Mouse (Mus musculus): ENCODE measurements around the gene Epn3. TPM values are rescaled to one million over a fixed set of nuclear protein-coding genes. Genes with fewer than 3 reads are reported as not detected.

Epn3 gene
- polyA plus RNA-seq, 1 experiment from 2014 or later: 0.68 TPM

DNA sequence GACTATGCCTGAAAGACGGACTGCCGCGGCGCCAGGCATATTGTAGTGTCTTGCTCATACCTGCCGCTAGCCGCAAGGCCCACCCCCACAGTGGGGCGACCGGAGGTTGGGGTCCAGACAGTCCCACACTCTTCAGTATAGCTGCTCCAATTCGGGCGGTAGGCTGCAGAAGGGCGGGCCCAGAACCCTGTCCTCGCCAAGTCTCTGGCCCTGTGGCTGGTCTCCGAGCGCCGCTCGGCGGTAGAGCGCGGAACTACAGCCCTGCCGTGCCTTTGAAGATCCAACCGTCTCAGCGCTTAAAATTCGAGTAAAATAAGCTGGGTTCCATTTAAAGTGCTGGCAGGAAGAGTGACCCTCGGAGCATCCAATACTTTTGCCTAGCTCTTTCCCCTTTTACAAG is 13.8 kb downstream of the Epn3 start, which contains the start of gene Spata20:
Gene Spata20 (minus strand): TSS at position 179 of the 400 bp plus-strand sequence.
- peak; percentile 72 for ATAC-seq (ENCODE audit: low read depth)
- WGBS: 6% methylated on average over 24 of the region's 24 CpGs
- no peaks in the 10 kb centered on the region for H3K36me3 ChIP-seq (ENCODE audit: control insufficient read depth, insufficient read depth, low read length)
- no peaks in the 10 kb centered on the region for H3K4me1 ChIP-seq (ENCODE audit: control insufficient read depth, insufficient read depth, low read length)
- no peak within 1 kb of the TSS for H3K4me3 ChIP-seq (ENCODE audit: low read depth, low read length)
- 0 out of 2 replicates have a peak, but pooled peaks cover 2% of the 10 kb centered on the region for H3K27me3 ChIP-seq (ENCODE audit: control insufficient read depth, insufficient read depth, low read length)
- H3K27ac ChIP-seq (ENCODE audit: low read depth, low read length): no peak within 1 kb of the TSS
- H3K9ac ChIP-seq (replicated peaks; ENCODE audit: low read depth, low read length): 0 out of 2 replicates have a peak within 1 kb of the TSS, but pooled peaks have one; percentile 28
- H3K9me3 ChIP-seq (ENCODE audit: control insufficient read depth, low read length): no peaks in the 10 kb centered on the region
- peak within 1 kb of the TSS; percentile 30; the same call in 1 of the 2 replicates for H3K4me2 ChIP-seq (ENCODE audit: low read depth, low read length)

DNA sequence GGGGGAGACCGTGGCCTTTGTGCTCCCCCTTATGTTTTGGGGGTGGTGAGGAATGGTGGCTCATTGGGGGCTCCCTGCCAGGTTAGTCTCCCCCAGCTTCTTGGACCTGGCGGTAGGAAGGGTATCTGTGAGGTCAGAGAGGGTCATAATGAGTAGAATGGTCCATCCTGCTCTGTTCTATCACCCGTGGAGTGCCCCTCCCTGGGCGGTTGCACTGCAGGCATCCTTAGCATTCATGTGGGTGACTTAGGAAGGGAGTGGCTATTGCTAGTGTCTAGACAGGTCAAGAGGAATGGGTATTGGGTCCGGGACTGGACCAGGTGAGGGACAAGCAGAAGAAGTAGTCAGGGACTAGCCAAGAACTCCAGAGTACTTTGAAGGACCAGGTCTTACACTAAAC is 14.6 kb downstream of the Epn3 start:
- Histone ChIP-seq H3K9ac (replicated peaks; ENCODE audit: low read depth, low read length) (no peak overlapping the region), H3K27me3 (ENCODE audit: control insufficient read depth, insufficient read depth, low read length) (no peaks in the 10 kb centered on the region), H3K4me2 (ENCODE audit: low read depth, low read length) (no peak overlapping the region), H3K4me3 (ENCODE audit: low read depth, low read length) (no peak overlapping the region), H3K9me3 (ENCODE audit: control insufficient read depth, low read length) (no peaks in the 10 kb centered on the region), H3K36me3 (ENCODE audit: control insufficient read depth, insufficient read depth, low read length) (no peaks in the 10 kb centered on the region), H3K27ac (ENCODE audit: low read depth, low read length) (no peak overlapping the region), H3K4me1 (ENCODE audit: control insufficient read depth, insufficient read depth, low read length) (no peaks in the 10 kb centered on the region)
- no peak for ATAC-seq (ENCODE audit: low read depth)
- WGBS: 85% methylated on average over 5 of the region's 5 CpGs

DNA sequence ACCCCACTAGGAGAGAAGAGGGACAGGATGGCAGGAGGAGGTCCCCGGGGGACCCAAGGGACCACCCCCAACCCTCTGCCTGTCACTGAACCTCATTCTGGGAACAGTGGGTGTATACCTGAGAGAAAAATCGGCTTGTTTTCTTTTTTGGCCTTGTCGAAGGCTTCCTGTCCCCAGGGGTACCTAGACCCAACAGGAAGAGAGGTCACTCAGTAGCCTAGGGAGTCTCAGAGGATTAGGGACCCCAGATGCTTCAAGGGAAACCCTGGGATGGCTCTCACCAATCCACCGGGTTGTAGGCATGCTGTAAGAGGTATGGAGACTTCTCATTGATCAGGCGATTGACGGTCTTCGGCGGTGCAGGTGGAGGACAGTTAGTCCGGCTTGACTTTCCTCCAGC is 15.1 kb downstream of the Epn3 start:
- Histone ChIP-seq H3K4me2 (ENCODE audit: low read depth, low read length) (no peak overlapping the region), H3K4me1 (ENCODE audit: control insufficient read depth, insufficient read depth, low read length) (no peaks in the 10 kb centered on the region), H3K9ac (replicated peaks; ENCODE audit: low read depth, low read length) (no peak overlapping the region), H3K36me3 (ENCODE audit: control insufficient read depth, insufficient read depth, low read length) (no peaks in the 10 kb centered on the region), H3K4me3 (ENCODE audit: low read depth, low read length) (no peak overlapping the region), H3K9me3 (ENCODE audit: control insufficient read depth, low read length) (no peaks in the 10 kb centered on the region), H3K27ac (ENCODE audit: low read depth, low read length) (no peak overlapping the region), H3K27me3 (ENCODE audit: control insufficient read depth, insufficient read depth, low read length) (no peaks in the 10 kb centered on the region)
- 90% methylated on average over 9 of the region's 9 CpGs for WGBS
- ATAC-seq (ENCODE audit: low read depth): no peak

DNA sequence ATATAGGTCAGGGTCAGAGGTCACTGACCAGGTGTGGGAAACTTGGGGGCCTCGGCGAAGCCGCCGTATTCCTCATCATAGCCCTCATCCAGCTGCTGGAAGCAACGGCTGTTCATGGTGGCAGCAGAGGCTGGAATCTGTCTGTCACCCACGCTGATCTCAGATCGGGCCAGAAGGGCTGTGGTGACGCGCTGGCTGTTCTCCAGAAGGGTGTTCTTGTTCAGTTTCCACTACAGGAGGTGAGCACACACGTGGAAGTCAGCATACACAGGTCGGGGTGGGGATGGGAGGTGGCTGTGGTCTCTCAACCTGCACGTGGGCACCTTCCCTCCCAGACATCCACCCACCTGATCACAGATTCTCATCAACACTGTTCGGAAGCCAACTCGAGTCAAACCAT is 15.9 kb downstream of the Epn3 start:
- Histone ChIP-seq H3K9ac (replicated peaks; ENCODE audit: low read depth, low read length) (no peak overlapping the region), H3K4me1 (ENCODE audit: control insufficient read depth, insufficient read depth, low read length) (no peaks in the 10 kb centered on the region), H3K27me3 (ENCODE audit: control insufficient read depth, insufficient read depth, low read length) (no peaks in the 10 kb centered on the region), H3K4me2 (ENCODE audit: low read depth, low read length) (no peak overlapping the region), H3K36me3 (ENCODE audit: control insufficient read depth, insufficient read depth, low read length) (no peaks in the 10 kb centered on the region), H3K27ac (ENCODE audit: low read depth, low read length) (no peak overlapping the region), H3K9me3 (ENCODE audit: control insufficient read depth, low read length) (no peaks in the 10 kb centered on the region), H3K4me3 (ENCODE audit: low read depth, low read length) (no peak overlapping the region)
- WGBS: 84% methylated on average over 14 of the region's 14 CpGs
- no peak for ATAC-seq (ENCODE audit: low read depth)

DNA sequence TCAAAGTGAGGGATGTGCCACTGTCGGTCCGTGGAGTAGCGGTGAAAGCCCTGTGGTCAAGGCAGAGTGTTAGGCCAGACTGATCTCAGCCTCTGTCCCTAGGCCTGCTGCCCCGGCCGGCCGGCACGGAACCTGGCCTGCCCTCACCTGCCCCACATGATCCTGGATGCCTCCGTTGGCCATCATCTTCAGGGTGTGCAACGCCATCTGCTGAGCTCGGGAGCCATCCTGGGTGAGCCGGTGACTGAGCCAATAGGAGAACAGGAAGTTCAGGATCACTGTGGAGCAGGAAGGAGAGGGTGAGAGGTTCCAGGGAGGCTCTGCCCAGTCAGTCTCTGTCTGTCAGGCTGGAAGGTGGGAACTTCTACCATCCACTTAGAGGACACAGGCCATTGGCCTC is 16.3 kb downstream of the Epn3 start:
- Histone ChIP-seq H3K27me3 (ENCODE audit: control insufficient read depth, insufficient read depth, low read length) (no peaks in the 10 kb centered on the region), H3K36me3 (ENCODE audit: control insufficient read depth, insufficient read depth, low read length) (no peaks in the 10 kb centered on the region), H3K4me3 (ENCODE audit: low read depth, low read length) (no peak overlapping the region), H3K27ac (ENCODE audit: low read depth, low read length) (no peak overlapping the region), H3K9ac (replicated peaks; ENCODE audit: low read depth, low read length) (no peak overlapping the region), H3K4me2 (ENCODE audit: low read depth, low read length) (no peak overlapping the region), H3K9me3 (ENCODE audit: control insufficient read depth, low read length) (no peaks in the 10 kb centered on the region), H3K4me1 (ENCODE audit: control insufficient read depth, insufficient read depth, low read length) (no peaks in the 10 kb centered on the region)
- 84% methylated on average over 11 of the region's 11 CpGs for WGBS
- no peak for ATAC-seq (ENCODE audit: low read depth)

DNA sequence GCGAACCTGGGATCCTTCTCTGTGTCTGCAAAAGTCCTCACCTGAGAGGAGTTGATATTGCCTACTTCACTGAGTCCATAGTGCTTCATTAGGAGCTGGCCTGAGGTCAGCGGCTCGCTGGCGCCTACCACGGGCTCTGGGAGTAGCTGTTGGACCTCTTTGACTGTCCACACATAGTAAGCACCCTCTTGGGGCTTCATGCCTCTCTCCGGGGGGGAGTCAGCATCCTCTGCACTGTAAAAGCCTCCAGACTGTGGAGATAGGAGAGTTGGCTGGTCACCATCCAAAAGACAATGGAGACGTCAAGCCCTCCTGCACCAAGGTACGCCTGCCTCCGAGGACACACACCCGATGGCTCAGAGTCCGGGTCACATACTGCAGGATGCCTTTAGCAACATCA is 17.0 kb downstream of the Epn3 start:
- H3K27ac ChIP-seq (ENCODE audit: low read depth, low read length): no peak overlapping the region
- no peak overlapping the region for H3K9ac ChIP-seq (replicated peaks; ENCODE audit: low read depth, low read length)
- ATAC-seq (ENCODE audit: low read depth): no peak
- no peaks in the 10 kb centered on the region for H3K4me1 ChIP-seq (ENCODE audit: control insufficient read depth, insufficient read depth, low read length)
- 91% methylated on average over 11 of the region's 11 CpGs for WGBS
- H3K27me3 ChIP-seq (ENCODE audit: control insufficient read depth, insufficient read depth, low read length): no peaks in the 10 kb centered on the region
- H3K36me3 ChIP-seq (ENCODE audit: control insufficient read depth, insufficient read depth, low read length): no peaks in the 10 kb centered on the region
- no peak overlapping the region for H3K4me3 ChIP-seq (ENCODE audit: low read depth, low read length)
- H3K4me2 ChIP-seq (ENCODE audit: low read depth, low read length): no peak overlapping the region
- no peaks in the 10 kb centered on the region for H3K9me3 ChIP-seq (ENCODE audit: control insufficient read depth, low read length)

DNA sequence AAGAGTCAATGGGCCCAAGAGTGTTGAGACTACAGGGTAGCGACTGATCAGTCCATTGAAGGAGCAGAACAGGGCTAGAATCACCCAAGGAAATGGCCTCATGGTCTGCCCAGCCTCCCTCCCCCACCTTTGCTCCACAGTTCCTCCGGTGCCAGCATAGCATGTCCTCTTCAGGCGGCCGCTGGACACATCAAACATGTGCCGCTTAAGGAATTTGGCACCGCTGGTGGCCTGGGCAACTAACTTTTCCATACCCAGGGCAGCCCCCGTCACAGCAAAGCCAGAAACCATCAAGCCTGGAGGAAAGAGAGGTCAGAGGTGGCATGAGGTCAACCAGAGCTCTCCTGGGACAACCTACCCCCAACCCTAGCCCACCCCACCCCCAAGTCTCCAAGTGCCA is 17.8 kb downstream of the Epn3 start:
- H3K27me3 ChIP-seq (ENCODE audit: control insufficient read depth, insufficient read depth, low read length): no peaks in the 10 kb centered on the region
- H3K9ac ChIP-seq (replicated peaks; ENCODE audit: low read depth, low read length): no peak overlapping the region
- no peak overlapping the region for H3K4me3 ChIP-seq (ENCODE audit: low read depth, low read length)
- H3K36me3 ChIP-seq (ENCODE audit: control insufficient read depth, insufficient read depth, low read length): no peaks in the 10 kb centered on the region
- 93% methylated on average over 7 of the region's 7 CpGs for WGBS
- no peak overlapping the region for H3K4me2 ChIP-seq (ENCODE audit: low read depth, low read length)
- H3K4me1 ChIP-seq (ENCODE audit: control insufficient read depth, insufficient read depth, low read length): no peaks in the 10 kb centered on the region
- no peak overlapping the region for H3K27ac ChIP-seq (ENCODE audit: low read depth, low read length)
- H3K9me3 ChIP-seq (ENCODE audit: control insufficient read depth, low read length): no peaks in the 10 kb centered on the region
- no peak for ATAC-seq (ENCODE audit: low read depth)

DNA sequence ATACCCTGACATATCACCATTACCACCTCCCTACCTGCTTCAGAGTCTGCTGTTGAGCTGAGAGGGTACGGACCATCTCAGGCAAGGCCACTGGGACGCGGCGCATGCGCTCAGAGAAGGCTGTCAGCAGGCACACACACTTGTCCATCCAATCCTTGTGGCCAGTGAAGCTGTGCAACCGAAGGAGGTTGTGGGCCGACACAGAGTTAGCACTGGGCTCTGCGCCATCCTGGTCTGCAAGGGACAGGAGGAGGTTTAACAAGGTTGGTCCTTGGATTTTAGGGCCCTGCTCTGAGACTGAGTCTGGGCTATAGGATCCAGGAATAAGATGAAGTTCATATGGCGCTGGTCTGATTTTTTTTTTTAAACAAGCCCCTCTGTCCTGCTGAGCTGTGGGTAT is 19.4 kb downstream of the Epn3 start:
- Histone ChIP-seq H3K27me3 (ENCODE audit: control insufficient read depth, insufficient read depth, low read length) (no peaks in the 10 kb centered on the region), H3K4me3 (ENCODE audit: low read depth, low read length) (no peak overlapping the region), H3K9ac (replicated peaks; ENCODE audit: low read depth, low read length) (no peak overlapping the region), H3K9me3 (ENCODE audit: control insufficient read depth, low read length) (no peaks in the 10 kb centered on the region), H3K27ac (ENCODE audit: low read depth, low read length) (no peak overlapping the region), H3K4me1 (ENCODE audit: control insufficient read depth, insufficient read depth, low read length) (peaks cover 5% of the 10 kb centered on the region; the same call in 1 of the 2 replicates), H3K36me3 (ENCODE audit: control insufficient read depth, insufficient read depth, low read length) (no peaks in the 10 kb centered on the region), H3K4me2 (ENCODE audit: low read depth, low read length) (no peak overlapping the region)
- ATAC-seq (ENCODE audit: low read depth): no peak
- WGBS: 89% methylated on average over 9 of the region's 9 CpGs

DNA sequence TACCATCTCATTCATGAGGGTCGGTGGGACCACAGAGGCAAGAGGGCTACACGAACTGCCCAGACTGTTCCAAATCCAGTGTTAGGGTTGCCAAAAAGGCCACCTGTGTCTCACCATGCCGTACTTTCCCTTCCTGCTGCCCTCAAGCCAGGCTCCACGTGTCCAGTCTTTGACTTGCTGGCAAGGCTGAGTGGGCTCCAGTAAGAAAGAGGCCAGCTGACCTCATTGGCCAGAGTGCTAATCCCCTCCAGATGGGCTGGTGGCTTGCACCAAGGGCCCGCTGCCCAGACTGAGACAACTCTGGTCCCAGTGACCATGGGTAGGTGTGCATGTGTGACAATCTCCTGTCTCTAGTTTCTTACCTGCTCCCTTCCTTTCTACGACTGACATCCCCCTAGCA is 22.1 kb downstream of the Epn3 start:
- H3K27ac ChIP-seq (ENCODE audit: low read depth, low read length): no peak overlapping the region
- H3K9me3 ChIP-seq (ENCODE audit: control insufficient read depth, low read length): no peaks in the 10 kb centered on the region
- H3K36me3 ChIP-seq (ENCODE audit: control insufficient read depth, insufficient read depth, low read length): no peaks in the 10 kb centered on the region
- whole genome bisulfite sequencing: 86% methylated on average over 6 of the region's 6 CpGs
- H3K9ac ChIP-seq (replicated peaks; ENCODE audit: low read depth, low read length): no peak overlapping the region
- H3K4me2 ChIP-seq (ENCODE audit: low read depth, low read length): no peak overlapping the region
- peaks cover 14% of the 10 kb centered on the region for H3K4me1 ChIP-seq (ENCODE audit: control insufficient read depth, insufficient read depth, low read length)
- ATAC-seq (ENCODE audit: low read depth): no peak
- no peaks in the 10 kb centered on the region; the same call in none of the 2 replicates for H3K27me3 ChIP-seq (ENCODE audit: control insufficient read depth, insufficient read depth, low read length)
- no peak overlapping the region for H3K4me3 ChIP-seq (ENCODE audit: low read depth, low read length)

Measured in neural tube, embryonic 14.5 days (tissue).